Mouse (Mus musculus): Measurements from ENCODE around the gene Ugt1a8.

The Ugt1a8 gene

DNA sequence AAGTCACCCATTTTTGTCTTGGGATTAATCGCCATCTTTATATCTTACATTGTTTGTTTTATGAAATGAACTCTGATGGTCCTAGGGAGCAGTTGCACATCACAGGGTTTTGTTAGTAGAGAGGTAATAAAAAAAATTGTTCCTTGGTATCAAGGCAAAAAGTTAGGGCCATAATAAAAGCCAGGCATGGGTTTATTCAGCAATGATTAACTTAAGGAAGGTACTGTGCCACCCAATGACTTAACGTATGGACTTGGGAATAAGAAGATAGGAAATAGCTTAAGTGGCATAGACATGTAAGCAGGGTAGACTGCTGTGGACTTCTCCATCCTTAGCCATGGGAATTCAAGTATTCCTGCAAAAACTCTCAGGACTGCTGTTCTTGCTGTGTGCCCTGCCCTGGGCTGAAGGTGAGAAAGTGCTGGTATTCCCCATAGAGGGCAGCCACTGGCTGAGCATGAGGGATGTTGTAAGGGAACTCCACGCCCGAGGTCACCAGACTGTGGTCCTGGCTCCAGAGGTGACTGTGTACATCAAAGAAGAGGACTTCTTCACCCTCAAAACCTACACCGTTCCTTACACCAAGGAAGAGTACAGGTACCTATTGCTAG is 98.8 kb downstream of the Ugt1a8 start:
- DNase-seq (ENCODE audit: low spot score in 2 of 2) = no peak

DNA sequence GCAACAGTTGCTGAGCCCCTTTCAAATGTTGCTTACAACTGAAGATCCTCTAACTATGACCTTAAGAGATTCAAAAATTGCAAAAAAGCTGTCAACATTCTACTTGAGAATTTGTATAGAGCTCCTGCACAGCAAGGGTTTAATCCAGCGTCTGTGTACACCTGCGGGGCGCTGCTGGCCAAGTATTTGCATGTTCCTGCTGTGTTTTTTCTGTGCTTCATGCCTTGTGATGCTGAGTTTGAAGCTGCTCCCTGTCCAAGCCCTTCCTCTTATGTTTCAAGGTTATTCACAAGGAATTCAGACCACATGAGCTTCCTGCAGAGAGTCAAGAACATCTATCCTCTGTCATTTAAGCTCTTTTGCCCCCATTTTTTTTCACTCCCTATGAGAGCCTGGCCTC is 104.5 kb downstream of the Ugt1a8 start:
- DNase-seq (ENCODE audit: low spot score in 2 of 2) = no peak

DNA sequence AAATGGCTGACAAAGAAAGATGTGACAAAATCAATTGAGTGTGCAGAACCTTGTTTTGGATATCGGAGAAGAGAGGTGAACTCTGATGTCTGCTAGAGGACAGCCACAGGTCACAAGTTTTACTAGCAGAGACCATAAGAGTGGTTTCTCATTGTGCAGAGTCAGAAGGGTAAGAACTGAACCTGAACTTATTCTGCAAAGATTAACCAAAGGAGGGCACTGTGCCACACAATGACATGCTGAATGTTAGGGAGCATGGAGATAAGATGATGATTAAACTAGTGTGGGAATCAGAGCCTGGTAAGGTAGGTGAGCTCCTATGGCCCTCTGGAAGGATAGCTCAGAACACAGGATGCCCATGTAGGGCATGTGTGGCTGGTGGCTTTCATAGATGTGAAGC is 108.1 kb downstream of the Ugt1a8 start:
- DNase-seq (ENCODE audit: low spot score in 2 of 2) = no peak

DNA sequence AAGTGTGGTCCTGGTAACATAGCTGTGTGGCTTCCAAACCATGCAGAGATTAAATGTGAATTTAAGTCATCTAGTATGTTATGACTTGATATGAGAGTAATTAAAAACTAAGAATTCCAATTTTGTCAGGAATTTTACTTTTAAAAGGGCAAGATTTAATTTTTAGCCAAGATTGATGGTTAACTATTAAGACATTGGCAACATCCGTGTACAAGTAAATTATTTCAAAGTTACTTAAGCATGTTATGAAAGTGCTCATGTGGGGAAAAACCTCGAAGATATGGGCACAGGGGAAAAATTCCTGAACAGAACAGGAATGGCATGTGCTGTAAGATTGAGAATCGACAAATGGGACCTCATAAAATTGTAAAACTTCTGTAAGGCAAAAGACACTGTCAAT is 109.8 kb downstream of the Ugt1a8 start:
- DNase-seq (ENCODE audit: low spot score in 2 of 2) = no peak

DNA sequence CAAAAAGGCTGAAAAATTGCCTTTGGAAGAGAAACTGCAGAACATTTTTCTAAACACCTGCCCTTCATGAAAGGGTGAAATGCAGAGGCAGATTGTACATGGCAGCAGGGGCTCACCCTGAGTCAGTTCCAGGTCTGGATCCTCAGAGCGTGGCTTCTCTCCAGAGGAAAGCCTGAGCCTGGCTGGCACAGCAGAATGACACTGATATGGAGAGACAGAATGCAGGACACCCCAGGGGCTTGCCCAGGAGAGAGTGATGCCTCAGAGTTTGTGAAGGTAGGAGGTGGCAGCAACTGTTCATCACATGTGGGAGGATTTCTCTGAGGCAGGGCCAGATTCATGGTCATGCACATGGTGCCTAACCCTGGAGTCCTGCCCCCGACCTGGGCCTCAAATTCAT is 112.4 kb downstream of the Ugt1a8 start:
- no peak for DNase-seq (ENCODE audit: low spot score in 2 of 2)

DNA sequence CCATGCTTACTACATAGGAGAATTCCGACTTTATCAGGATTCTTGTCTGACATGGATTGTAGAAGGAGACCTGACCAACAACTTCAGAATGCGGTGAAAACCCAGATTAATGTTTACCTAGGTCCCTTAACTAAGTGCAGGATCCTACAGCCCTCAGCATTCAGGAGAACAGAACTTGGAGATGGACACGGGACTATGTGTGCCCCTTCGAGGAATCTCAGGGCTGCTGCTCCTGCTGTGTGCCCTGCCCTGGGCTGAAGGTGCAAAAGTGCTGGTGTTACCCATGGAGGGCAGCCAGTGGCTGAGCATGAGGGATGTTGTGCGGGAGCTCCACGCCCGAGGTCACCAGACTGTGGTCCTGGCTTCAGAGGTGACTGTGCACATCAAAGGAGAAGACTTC is 112.8 kb downstream of the Ugt1a8 start, which contains the start of gene Ugt1a2:
Gene Ugt1a2 (plus strand): TSS at position 146 of the 400 bp plus-strand sequence.
- DNase-seq (ENCODE audit: low spot score in 2 of 2) = no peak

DNA sequence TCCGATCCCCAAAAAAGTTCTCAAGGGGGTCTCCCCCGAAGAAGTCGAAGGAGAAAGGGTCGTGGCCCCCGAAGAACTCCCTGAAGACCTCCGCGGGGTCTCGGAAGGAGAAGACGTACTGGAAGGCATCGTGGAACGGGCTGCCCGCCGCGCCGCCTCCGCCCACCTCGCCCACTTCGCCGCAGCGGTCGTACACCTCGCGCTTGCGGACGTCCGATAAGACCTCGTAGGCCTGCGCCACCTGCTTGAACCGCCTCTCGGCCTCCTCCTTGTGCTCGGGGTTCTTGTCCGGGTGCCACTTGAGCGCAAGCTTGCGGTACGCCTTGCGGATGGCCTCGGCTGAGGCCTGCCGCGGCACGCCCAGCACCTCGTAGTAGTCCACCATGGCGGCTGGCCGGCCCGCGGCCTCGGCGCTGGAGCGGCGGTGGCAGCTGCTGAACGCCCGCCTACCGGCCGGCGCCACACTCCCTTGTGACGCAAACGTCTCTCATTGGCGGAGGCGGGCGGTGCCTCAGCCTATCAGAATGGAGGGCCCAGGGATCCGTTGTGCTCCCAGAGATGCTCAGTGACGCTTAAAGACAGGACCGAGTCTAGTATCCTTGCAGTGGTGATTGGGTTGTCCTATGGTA is 117.8 kb downstream of the Ugt1a8 start, which contains the start of gene Dnajb3:
Gene Dnajb3 (minus strand): TSS at position 489 of the 629 bp plus-strand sequence.
- DNase-seq (ENCODE audit: low spot score in 2 of 2) = peak; percentile 71

DNA sequence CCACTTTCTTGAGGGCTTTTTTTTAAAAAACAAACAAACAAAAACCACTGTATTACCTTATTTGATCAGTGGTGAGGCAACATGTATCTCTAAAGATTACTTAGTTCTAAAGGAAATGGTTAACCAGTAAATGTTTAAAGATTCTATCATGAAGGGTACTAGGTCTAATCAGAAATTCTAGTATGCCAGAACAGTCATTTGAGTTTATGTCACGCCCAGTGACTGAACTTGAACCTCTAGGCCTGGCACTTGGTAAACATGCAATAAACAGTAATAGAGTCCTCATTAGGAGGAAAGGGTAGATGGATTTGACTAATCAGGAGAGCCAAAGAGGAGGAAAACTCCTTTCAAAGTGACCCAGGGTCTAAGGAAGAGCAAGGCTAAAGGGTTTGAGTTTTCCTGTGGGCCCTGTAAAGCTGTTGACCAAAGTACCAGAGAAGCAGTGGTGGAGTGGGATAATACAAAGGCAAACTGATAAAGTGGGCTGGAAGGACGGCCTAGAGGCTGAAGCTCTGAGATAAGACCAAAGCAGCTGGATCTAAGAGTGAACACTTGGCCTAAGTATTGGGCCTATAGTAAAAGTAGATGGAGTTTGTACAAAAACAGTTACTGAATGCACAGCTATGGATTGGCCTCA is 119.3 kb downstream of the Ugt1a8 start:
- peak in 1 of 2 experiments; percentile 28 for DNase-seq (ENCODE audit: low spot score in 2 of 2)

DNA sequence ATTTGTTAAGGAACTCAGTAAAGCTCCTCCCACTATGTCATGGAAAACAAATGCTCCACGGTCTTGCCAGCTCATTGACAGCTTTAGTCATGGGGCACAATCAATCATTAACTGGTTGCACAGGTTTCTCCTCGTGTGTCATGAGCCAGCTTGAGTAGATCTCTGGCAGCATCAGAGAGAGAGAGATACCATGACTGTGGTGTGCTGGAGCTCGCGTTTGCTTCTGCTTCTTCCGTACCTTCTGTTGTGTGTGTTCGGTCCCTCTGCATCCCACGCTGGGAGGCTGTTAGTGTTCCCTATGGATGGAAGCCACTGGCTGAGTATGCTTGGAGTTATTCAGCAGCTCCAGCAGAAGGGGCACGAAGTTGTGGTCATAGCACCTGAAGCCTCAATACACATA is 124.2 kb downstream of the Ugt1a8 start, which contains the start of gene Ugt1a1:
Gene Ugt1a1 (plus strand): TSS at position 148 of the 400 bp plus-strand sequence.
- DNase-seq (ENCODE audit: low spot score in 2 of 2) = peak; percentile 24 to 72

DNA sequence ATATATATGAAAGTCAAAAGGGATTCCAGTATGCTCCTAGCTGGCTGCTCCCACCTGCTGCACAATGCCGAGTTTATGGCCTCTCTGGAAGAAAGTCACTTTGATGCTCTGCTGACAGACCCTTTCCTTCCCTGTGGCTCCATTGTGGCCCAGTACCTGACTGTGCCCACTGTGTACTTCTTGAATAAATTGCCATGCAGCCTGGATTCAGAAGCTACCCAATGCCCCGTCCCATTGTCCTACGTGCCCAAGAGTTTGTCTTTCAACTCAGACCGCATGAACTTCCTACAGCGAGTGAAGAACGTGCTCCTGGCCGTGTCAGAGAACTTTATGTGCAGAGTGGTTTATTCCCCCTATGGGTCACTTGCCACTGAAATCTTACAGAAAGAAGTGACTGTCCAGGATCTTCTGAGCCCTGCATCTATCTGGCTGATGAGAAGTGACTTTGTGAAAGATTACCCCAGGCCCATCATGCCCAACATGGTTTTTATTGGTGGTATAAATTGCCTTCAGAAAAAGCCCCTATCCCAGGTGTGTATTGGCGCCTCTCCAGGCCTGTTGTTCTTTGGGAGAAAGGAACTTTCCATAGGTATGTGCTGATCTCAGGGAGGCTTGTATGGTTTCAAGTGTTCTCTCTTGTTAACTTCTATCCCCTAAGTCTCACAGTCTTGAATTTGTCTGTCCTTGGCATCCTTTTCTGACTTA is 124.9 kb downstream of the Ugt1a8 start:
- peak; percentile 23 to 80 for DNase-seq (ENCODE audit: low spot score in 2 of 2)

DNA sequence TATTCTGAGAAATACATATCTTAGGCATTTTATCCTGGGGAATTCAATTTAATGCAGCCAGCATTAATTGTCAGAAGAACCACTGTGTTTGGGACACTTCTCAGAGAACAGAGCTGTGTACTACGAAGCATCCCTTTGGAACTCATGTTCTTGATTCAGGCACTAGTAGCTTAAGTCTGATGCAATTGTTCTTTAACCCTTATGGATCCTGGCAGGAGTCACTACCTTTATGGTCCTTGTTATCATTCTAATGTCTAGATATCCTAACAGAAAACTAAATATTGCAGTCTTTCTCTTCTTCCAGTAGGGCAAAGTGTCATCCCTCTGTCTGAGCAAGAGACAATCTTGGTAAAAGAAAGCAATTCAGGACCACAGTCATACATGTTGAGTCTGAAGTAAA is 125.4 kb downstream of the Ugt1a8 start:
- DNase-seq (ENCODE audit: low spot score in 2 of 2) = peak in 1 of 2 experiments; percentile 42

DNA sequence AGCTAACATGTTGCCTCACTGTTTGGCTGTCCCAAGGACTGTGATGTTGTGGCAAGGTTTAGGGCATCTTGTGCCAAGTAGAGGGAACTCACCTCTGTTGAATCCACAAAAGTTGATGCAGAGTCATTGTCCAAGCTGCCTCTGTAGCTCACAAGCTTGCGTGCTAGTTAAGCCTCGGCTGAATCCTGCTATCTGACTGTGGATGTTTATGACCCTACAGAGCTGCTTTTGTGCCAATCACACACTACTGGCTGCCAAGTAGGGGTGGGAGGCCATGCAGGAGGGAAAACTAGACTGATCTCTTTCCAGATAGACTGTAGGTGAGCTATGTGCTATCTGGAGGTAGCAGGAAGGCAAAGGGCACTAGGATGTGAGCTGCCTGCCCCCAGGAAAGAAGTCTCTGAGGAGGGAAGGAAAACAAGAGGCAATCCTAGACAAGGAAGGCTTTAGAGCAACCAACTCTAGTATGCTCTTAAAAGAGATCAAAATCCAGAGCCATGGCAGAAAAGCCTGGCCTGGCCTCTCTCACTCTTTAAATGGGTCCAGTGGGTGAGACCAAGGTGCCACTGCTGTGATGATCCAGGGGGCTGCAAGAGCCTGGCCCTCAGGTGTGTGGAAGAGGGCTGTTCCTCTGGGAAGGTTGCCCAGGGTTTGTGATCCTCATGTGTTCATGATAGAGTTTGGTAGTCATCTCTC is 126.3 kb downstream of the Ugt1a8 start:
- peak; percentile 41 to 75 for DNase-seq (ENCODE audit: low spot score in 2 of 2)

DNA sequence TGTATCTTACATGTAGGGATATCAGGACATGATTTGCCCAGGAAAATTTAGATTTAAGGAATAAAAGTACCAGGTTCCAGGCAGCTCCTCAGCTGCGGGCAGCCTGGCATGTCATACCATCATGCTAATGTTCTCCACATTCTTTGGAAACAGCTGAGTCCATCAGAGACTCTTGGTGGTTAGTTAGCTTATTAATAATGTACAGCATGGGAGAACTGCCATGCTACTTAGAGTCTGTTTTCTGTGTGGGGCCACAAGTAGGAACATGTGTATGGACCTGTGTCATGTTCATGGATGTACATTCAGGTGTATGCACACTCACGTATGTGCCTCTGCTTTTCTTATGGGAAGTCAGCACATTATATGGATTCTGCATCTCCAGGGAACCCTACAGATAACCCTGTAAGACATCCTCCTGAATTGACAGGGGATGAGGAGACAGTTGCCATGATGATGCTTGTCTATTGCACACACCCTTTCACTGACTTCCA is 126.9 kb downstream of the Ugt1a8 start:
- no peak for DNase-seq (ENCODE audit: low spot score in 2 of 2)

DNA sequence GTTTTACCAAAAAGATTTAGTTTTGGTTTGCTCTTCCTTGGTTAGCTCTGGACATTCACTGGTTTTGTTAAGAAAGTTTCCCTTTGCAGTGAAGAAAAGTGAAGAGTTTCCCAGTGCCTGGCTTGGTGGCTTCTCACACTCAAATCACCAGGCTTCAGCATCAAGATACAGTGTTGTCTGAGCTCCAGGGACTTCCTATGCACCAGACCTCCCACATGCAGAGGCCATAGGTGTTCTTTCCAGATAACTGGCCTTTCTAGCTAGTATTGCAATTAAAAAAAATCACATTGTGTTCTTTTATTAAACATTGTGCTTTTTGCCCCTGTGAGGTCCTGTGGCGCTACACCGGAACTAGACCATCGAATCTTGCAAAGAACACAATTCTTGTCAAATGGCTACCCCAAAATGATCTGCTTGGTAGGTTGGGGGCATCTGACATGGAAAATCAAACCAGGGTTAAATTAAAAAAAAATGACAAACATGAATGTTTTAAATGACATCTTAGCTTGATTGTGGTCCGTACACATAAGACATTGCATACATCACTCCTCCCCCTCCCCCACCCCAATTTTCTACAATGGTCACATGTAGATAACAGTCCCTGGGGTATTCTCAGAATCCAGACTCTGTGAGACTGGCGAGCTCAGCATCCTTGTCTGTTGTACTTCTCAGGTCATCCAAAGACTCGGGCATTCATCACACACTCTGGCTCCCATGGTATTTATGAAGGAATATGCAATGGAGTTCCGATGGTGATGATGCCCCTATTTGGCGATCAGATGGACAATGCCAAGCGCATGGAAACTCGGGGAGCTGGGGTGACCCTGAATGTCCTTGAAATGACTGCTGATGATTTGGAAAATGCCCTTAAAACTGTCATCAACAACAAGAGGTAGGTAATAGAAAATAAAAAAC is 128.1 kb downstream of the Ugt1a8 start:
- peak in 1 of 2 experiments; percentile 64 for DNase-seq (ENCODE audit: low spot score in 2 of 2)

DNA sequence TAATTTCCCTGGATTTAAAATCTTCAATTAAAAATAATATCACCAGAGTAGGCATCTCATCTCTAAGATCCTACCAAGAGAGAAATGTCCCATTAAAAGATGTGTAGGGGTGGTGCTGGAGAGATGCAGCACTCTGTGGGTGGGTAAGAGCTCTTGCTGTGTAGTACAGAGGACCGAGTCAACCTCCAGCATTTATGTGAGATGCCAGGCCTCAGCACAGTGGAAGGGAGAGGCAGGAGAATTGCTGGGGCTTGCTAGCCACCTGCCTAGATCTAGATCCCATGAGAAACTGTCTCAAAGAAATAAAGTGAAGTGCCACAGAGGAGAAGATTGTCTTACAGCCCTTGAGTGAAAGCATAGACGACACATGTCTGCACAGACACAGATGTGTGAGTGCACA is 128.9 kb downstream of the Ugt1a8 start:
- DNase-seq (ENCODE audit: low spot score in 2 of 2) = peak in 1 of 2 experiments; percentile 62

DNA sequence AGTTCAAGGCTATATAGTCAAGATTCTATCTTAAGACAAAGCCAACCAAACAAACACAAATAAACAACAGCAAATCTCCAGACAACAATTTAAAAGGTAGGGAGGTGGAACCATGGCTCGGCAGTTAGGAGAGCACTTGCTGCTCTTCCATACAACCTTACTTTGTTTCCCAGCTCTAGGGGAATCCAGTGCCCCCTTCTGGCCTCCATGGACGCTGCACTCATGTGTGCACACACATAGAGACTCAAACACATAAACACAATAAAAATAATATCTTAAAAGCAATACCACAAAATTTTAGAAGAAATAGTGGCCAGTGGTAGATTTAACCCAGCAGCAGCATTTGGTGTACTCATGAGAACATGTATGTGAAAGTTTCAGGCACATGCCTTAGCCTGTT is 129.5 kb downstream of the Ugt1a8 start:
- peak in 1 of 2 experiments; percentile 78 for DNase-seq (ENCODE audit: low spot score in 2 of 2)

DNA sequence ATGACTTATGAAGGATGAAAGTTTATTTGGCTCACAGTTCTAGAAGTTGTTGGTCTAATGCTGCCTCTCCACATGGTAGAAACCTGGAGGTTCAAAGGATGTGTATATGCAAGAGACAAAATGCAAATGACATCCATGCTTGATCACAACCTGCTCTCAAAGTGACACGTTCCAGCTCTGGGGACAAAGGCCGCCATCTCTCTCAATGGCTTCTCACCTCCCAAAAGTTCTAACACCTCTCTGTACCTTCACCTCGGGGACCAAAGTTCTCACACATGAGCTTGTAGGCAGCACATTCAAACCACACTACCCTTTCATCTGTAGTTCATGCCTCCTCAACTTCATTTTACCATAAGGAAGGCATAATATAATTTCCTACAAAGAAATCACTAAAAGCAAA is 130.0 kb downstream of the Ugt1a8 start:
- DNase-seq (ENCODE audit: low spot score in 2 of 2) = peak in 1 of 2 experiments; percentile 59

DNA sequence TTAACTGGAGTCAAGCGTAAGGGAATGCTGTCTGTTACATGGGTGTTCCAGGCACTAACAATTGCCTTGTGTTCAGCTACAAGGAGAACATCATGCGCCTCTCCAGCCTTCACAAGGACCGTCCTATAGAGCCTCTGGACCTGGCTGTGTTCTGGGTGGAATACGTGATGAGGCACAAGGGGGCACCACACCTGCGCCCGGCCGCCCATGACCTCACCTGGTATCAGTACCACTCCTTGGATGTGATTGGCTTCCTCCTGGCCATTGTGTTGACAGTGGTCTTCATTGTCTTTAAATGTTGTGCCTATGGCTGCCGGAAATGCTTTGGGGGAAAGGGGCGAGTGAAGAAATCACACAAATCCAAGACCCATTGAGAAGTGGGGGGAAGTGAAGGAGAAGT is 130.4 kb downstream of the Ugt1a8 start:
- DNase-seq (ENCODE audit: low spot score in 2 of 2) = peak; percentile 37 to 80

DNA sequence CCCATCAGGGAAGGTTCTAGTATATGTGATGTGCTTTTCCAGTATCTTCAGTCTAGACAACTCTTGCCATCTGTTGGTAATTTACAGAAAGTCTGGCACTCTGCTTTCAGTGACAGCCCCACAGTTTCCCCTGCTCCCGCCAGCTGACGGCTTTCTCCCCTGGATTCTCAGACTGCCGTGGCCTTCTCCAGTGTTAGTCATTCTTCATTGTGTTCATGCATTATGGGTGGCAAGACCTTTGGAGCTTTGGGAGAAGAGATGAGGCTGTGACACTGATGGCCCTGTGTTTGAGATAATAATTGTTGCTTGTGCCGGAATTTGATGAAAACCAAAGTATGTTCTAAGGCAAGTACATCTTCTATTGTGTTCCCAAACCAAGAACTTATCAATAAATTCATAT is 131.0 kb downstream of the Ugt1a8 start:
- DNase-seq (ENCODE audit: low spot score in 2 of 2) = peak in 1 of 2 experiments; percentile 58

DNA sequence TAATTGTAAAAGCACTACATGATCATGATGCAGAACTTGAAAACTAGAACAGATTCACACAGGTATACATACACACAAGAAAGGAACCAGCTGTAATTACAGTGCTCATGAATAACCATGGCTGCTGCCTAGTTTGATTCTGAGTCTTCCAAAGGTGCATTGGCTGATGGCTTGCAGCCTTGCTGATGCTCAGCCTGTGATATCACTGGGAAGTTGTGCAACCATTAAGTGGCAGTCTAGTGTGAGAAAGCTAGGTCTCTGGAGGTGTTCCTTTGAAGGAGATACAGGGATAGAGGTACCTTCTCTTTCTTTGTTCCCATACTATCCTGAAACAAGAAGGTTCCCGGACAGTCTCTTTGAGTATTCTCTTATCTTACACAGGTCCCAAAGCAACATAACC is 131.4 kb downstream of the Ugt1a8 start:
- peak in 1 of 2 experiments; percentile 57 for DNase-seq (ENCODE audit: low spot score in 2 of 2)
